Mouse (Mus musculus) kidney, adult 9 months (tissue): ENCODE results near the gene Siglecg.
"Not testable (repeated sequence)": the region's sequence is repeated elsewhere in the genome, so short reads cannot be mapped to it uniquely, and the experiment has no call there.

Source experiments
- DNase-seq: peaks from one replicate; pipeline ENCODE4 v3.0.0; 2022

Gene Siglecg

GRCm38 (mm10) chr7:43408131-43408553, at the start of gene Siglecg:
Gene Siglecg, plus strand, starts transcription at chr7:43408204.
- DNase-seq: no peak

DNA sequence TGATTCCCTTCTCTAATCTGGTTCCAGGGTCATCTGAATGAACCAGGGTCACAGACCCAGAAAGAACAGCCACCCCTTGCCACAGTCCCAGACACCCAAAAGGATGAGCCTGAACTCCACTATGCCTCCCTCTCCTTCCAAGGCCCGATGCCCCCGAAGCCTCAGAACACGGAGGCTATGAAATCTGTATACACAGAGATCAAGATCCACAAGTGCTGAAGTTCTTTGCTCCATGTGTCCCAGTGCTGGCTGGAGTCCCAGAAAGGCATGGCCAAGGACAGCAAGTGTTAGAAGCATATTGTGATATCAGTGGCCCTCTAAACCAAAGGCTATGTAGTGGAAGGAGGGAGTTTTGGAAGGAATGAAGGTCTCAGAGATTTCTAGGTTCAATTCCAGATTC, 49.4 kb upstream of the Siglecg start:
- DNase-seq: no peak

DNA sequence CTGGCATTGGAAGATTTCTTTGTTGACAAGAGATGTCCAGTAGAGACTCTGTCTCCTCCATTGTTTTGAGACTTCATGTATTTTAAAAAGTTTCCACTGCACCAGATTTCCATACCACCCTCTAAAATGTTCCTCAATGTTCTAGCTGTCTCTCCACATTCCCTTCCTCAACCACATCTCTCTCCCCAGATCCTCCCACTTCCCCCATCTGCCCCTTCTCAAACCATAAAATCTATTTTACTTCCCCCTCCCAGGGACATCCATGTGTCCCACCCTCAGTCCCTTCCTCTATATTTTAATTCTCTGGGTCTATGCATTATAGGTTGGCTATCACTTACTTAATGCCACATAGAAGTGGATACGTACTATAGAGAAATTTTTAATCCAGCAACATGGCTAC, 46.6 kb upstream of the Siglecg start:
- DNase-seq: no peak

- no peak for DNase-seq
These were observed 46.0 kb upstream of the Siglecg start for GRCm38 (mm10) chr7:43362021-43362420.

DNA sequence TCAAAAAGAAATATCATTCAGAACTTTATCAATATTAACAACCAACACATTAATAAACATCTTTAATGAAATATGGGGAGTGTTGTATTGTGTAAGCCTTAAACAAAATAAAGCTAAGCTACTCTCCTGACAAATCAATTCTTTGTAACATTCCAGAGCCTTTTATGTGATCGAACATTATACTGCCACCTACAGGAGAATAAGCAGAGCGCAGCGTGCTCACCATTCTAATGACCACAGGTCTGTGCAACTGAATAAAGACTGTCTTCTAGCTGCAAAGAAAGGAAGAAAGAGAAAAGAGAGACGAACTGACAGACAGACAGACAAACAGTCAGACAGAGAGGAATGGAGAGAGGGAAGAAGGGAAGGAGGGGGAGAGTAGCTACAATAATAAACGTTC, 29.8 kb upstream of the Siglecg start:
- DNase-seq: peak; percentile 54

DNA sequence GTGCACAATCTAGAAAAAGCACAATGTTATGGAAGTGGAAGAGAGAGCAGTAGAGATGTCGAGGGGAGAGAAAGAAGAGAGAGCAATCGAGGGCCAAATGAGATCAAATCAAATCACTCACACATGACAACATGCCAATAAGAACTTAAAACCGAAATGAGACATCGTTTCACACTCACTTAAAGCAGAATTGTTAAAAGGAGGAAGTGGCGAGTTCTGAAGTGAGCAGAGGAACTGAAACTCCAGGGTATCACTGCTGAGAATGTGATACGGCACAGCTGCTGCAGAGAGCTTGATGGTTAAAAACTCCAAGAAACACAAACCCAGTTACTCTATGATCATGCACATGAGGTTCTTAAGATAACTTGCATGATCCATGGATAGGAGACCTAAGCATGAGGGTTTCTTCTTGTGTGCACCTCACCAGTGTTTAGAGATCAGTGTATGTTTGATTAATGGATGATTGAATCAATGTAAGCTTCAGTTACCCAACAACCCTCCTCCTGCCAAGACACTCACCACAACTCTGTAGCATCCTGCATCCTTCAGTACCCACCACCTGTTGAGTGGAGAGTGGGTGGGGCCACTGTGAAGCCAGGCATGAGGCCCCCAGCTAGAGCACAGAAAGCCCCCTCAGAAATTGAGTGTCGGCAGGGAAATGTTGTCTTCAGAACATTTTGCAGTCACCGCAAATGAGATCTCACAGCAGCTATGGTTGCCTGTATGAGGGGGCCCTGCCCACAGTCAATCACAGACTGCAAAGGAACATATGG, 15.5 kb upstream of the Siglecg start:
- DNase-seq: no peak

- no peak for DNase-seq
These were observed 8.5 kb upstream of the Siglecg start for GRCm38 (mm10) chr7:43399501-43399900.

DNA sequence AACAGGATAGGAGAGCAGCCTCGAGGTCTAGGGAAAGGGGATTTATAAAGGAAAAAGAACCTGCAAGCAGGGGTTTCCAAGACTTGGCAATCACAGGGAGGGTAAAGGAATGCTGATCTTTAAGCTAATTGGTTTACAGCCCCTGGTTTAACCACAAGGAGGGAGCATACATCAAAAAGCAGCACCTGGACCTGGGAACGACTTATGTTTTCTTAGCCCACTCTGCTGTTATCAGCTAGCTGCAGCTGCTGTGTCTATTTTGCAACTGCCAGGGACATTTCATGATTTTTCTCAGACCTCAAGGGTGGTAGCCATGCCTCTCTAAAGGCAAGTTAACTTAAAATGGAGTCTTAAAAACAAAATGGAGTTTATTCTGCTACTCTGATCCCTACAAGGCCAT, 5.3 kb upstream of the Siglecg start:
- no peak for DNase-seq

GRCm38 (mm10) chr7:43407573-43407972, 431 bp upstream of the Siglecg start:
- no peak for DNase-seq

- no peak for DNase-seq
These were observed 1.1 kb downstream of the Siglecg start for GRCm38 (mm10) chr7:43409084-43409483.

- DNase-seq: not testable (repeated sequence)
These were observed 3.7 kb downstream of the Siglecg start for GRCm38 (mm10) chr7:43411724-43412123.

DNA sequence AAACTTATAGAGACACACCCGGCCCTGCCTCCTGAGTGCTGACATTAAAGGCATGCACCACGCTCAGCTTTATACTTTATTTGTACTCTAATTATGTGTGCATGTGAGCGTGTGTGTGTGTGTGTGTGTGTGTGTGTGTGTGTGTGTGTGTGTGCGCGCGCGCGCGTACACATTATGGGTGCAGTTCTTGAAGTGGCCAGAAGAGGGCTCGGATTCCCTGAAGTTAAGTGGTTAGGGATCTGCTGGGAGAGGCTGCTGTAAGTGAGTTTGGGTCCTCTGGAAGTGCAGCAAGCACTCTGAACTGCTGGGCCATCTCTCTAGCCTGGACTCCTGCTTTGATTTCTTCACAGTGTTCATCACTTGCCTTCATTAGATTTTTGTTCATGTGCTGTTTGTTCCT, 9.3 kb downstream of the Siglecg start:
- DNase-seq: no peak

- peak; percentile 89 for DNase-seq
These were observed 15.1 kb downstream of the Siglecg start for GRCm38 (mm10) chr7:43422995-43423617.

DNA sequence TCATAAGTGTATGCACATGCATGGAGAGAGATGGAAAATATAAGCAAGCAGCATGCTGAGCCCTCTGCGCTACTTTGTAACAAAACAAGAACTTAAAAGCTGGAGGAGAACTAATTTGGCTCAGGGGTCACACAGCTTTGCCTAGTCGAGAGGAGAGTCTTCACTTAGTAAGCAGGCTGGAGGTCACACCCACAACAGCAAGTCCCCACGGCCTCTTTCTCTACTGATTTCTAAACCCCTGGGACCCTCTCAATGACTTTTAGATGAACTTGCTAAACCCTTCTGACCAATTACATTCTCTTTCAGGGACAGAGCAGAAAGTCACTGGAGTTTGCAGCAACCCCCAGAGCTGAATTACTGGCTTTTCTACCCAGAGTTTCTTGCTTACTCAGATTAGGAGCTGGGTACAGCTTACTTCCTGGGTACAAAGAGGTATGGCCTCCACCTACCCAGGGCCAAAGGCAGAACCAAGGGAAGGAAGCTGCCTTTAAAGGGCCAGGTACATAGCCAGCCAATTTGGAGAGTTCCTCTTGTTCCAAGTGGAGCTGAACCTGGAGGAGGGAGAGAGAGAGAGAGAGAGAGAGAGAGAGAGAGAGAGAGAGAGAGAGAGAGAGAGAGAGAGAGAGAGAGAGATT, 16.1 kb downstream of the Siglecg start:
- DNase-seq: no peak

DNA sequence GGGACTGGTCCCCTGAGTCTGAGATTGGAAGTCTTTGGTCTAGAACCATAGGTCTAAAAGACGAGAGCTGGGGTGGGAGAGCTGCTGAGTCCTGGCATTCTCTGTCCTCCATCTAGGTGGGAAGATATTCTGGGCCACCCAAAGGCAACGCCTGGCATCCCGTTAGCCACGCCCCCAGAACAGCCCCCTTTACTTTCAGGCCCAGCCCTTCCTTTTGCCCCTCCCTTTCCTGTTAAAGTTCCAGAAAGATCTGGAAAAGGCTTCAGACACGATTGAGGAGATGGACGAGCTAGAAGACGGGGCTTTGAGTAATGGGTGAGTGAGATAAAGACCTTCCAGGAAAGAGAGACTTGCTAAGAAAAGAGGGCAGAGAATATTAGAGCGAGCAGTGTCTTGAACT, 19.4 kb downstream of the Siglecg start, which contains the start of gene Lim2:
Gene Lim2 (plus strand): TSS at position 265 of the 400 bp plus-strand sequence.
- no peak for DNase-seq

DNA sequence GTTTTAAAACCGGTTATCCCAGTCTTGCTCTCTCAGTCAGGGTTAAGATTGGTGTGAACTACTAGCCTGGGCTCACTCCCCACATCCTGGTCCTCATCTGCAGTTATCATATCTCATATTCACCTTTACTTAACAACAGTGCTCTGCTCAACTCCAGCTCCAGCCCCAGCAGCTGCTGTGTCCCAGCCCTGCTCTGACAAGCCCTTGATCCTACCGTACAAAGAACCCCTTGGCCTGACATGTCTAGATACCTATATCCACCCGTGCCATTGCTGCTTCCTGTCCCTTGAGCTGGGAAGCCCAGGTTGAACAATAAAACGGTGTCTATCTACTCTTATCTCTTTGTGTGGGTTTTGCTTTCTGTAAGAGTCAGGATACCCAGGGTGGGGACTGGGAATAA, 21.5 kb downstream of the Siglecg start:
- DNase-seq: no peak

- no peak for DNase-seq
These were observed 24.9 kb downstream of the Siglecg start for GRCm38 (mm10) chr7:43432891-43433290.

- no peak for DNase-seq
These were observed 26.7 kb downstream of the Siglecg start for GRCm38 (mm10) chr7:43434676-43435075.

GRCm38 (mm10) chr7:43436341-43437255, 28.6 kb downstream of the Siglecg start, which contains the start of gene Nkg7:
Gene Nkg7, plus strand, starts transcription at chr7:43437073.
- DNase-seq: no peak

DNA sequence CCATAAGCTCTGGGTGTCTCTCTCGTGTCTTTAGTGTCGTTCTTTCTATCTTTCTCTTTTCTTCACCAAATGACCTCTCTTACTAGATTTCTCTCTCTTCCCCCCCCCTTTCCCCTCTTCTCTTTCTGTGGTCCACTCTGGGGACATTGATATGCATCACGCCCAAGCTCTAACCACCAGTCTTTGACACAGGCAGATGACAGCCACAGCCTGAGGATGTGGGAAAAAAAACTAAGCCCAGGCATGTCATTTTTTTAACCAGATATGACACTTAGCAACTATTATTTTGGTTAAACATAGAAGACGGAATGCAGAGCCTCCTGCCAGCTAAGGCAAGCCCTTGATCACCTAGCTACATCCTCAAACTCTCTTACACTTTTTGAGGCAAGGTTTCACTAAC, 30.6 kb downstream of the Siglecg start:
- no peak for DNase-seq

- no peak for DNase-seq
These were observed 32.5 kb downstream of the Siglecg start, which contains the start of gene Cldnd2 for GRCm38 (mm10) chr7:43440482-43440881. Gene Cldnd2, plus strand, starts transcription at chr7:43440782.

- peak; percentile 66 for DNase-seq
These were observed 33.1 kb downstream of the Siglecg start for GRCm38 (mm10) chr7:43441071-43441470.

DNA sequence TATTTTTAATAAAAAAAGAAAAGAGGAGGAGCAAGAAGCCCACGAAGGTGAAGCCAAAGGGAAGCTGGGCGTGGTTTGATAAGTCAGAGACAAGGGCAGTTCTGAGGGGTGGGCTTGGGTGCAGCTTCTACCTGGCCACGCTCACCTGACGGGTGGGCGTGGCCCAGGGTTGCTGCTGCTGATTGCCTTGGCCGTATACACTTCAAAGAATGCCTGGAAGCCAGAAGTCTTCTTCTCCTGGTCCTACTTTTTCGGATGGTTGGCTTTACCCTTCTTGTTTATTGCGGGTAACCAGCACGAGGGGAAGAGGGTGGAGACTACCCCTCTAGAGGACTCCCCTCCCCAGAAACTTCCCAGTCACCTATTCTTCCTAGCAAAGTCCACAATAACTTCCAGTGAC, 34.7 kb downstream of the Siglecg start:
- no peak for DNase-seq
